Mouse (Mus musculus): ENCODE measurements around the gene Slc22a12. TPM values are rescaled to one million over a fixed set of nuclear protein-coding genes. Genes with fewer than 3 reads are reported as not detected.

The Slc22a12 gene
- polyA plus RNA-seq, 1 experiment from 2014 or later = not detected

GRCm38 (mm10) chr19:6547801-6548200, 5.0 kb upstream of the Slc22a12 start:
- no peak overlapping the region for H3K4me3 ChIP-seq (ENCODE audit: low read depth, low read length)
- no peaks in the 10 kb centered on the region; the same call in 1 of the 2 replicates for H3K27me3 ChIP-seq (ENCODE audit: control insufficient read depth, insufficient read depth, low read length)
- DNase-seq (ENCODE audit: low spot score) (no peak), ATAC-seq (replicated peaks; ENCODE audit: insufficient number of reproducible peaks, low FRiP score, low TSS enrichment, low read depth) (no peak)
- no peak overlapping the region for H3K4me2 ChIP-seq (ENCODE audit: low read depth, low read length)
- no peaks in the 10 kb centered on the region for H3K9me3 ChIP-seq (replicated peaks; ENCODE audit: control insufficient read depth, low read length)
- H3K9ac ChIP-seq (replicated peaks; ENCODE audit: low read length) = no peak overlapping the region
- WGBS = 78% methylated on average over 5 of the region's 5 CpGs
- no peaks in the 10 kb centered on the region for H3K36me3 ChIP-seq (replicated peaks; ENCODE audit: control insufficient read depth, insufficient read depth, low read depth, low read length)
- H3K4me1 ChIP-seq (ENCODE audit: control insufficient read depth, insufficient read depth, low read length) = no peaks in the 10 kb centered on the region
- H3K27ac ChIP-seq (replicated peaks; ENCODE audit: low read depth, low read length) = no peak overlapping the region

- no peaks in the 10 kb centered on the region for H3K9me3 ChIP-seq (replicated peaks; ENCODE audit: control insufficient read depth, low read length)
- no peaks in the 10 kb centered on the region for H3K27me3 ChIP-seq (ENCODE audit: control insufficient read depth, insufficient read depth, low read length)
- DNase-seq (ENCODE audit: low spot score) = no peak
- H3K27ac ChIP-seq (replicated peaks; ENCODE audit: low read depth, low read length) = no peak overlapping the region
- ATAC-seq (replicated peaks; ENCODE audit: insufficient number of reproducible peaks, low FRiP score, low TSS enrichment, low read depth) = no peak
- H3K36me3 ChIP-seq (replicated peaks; ENCODE audit: control insufficient read depth, insufficient read depth, low read depth, low read length) = no peaks in the 10 kb centered on the region
- no peak overlapping the region for H3K9ac ChIP-seq (replicated peaks; ENCODE audit: low read length)
- WGBS = 71% methylated on average over 1 of the region's 1 CpGs
- H3K4me3 ChIP-seq (ENCODE audit: low read depth, low read length) = no peak overlapping the region
- no peak overlapping the region for H3K4me2 ChIP-seq (ENCODE audit: low read depth, low read length)
- no peaks in the 10 kb centered on the region for H3K4me1 ChIP-seq (ENCODE audit: control insufficient read depth, insufficient read depth, low read length)
Observed at GRCm38 (mm10) chr19:6546096-6546495, 3.3 kb upstream of the Slc22a12 start.

GRCm38 (mm10) chr19:6545481-6545880, 2.6 kb upstream of the Slc22a12 start:
- ATAC-seq (replicated peaks; ENCODE audit: insufficient number of reproducible peaks, low FRiP score, low TSS enrichment, low read depth) (no peak), DNase-seq (ENCODE audit: low spot score) (no peak)
- Histone ChIP-seq H3K9ac (replicated peaks; ENCODE audit: low read length) (no peak overlapping the region), H3K9me3 (replicated peaks; ENCODE audit: control insufficient read depth, low read length) (no peaks in the 10 kb centered on the region), H3K27me3 (ENCODE audit: control insufficient read depth, insufficient read depth, low read length) (no peaks in the 10 kb centered on the region), H3K4me1 (ENCODE audit: control insufficient read depth, insufficient read depth, low read length) (no peaks in the 10 kb centered on the region), H3K4me2 (ENCODE audit: low read depth, low read length) (no peak overlapping the region), H3K36me3 (replicated peaks; ENCODE audit: control insufficient read depth, insufficient read depth, low read depth, low read length) (no peaks in the 10 kb centered on the region), H3K27ac (replicated peaks; ENCODE audit: low read depth, low read length) (no peak overlapping the region), H3K4me3 (ENCODE audit: low read depth, low read length) (no peak overlapping the region)
- WGBS = 92% methylated on average over 5 of the region's 5 CpGs

- ATAC-seq (replicated peaks; ENCODE audit: insufficient number of reproducible peaks, low FRiP score, low TSS enrichment, low read depth) (no peak), DNase-seq (ENCODE audit: low spot score) (no peak)
- no peaks in the 10 kb centered on the region for H3K4me1 ChIP-seq (ENCODE audit: control insufficient read depth, insufficient read depth, low read length)
- no peak overlapping the region for H3K9ac ChIP-seq (replicated peaks; ENCODE audit: low read length)
- no peak overlapping the region for H3K4me3 ChIP-seq (ENCODE audit: low read depth, low read length)
- no peaks in the 10 kb centered on the region for H3K9me3 ChIP-seq (replicated peaks; ENCODE audit: control insufficient read depth, low read length)
- WGBS = 81% methylated on average over 13 of the region's 13 CpGs
- no peaks in the 10 kb centered on the region for H3K27me3 ChIP-seq (ENCODE audit: control insufficient read depth, insufficient read depth, low read length)
- no peak overlapping the region for H3K4me2 ChIP-seq (ENCODE audit: low read depth, low read length)
- H3K27ac ChIP-seq (replicated peaks; ENCODE audit: low read depth, low read length) = no peak overlapping the region
- no peaks in the 10 kb centered on the region for H3K36me3 ChIP-seq (replicated peaks; ENCODE audit: control insufficient read depth, insufficient read depth, low read depth, low read length)
Observed at GRCm38 (mm10) chr19:6544712-6545111, 1.9 kb upstream of the Slc22a12 start.

- no peak overlapping the region for H3K4me2 ChIP-seq (ENCODE audit: low read depth, low read length)
- no peak overlapping the region for H3K27ac ChIP-seq (replicated peaks; ENCODE audit: low read depth, low read length)
- WGBS = 50% methylated on average over 7 of the region's 7 CpGs
- no peaks in the 10 kb centered on the region for H3K4me1 ChIP-seq (ENCODE audit: control insufficient read depth, insufficient read depth, low read length)
- H3K9me3 ChIP-seq (replicated peaks; ENCODE audit: control insufficient read depth, low read length) = no peaks in the 10 kb centered on the region
- no peaks in the 10 kb centered on the region for H3K27me3 ChIP-seq (ENCODE audit: control insufficient read depth, insufficient read depth, low read length)
- no peak overlapping the region for H3K4me3 ChIP-seq (ENCODE audit: low read depth, low read length)
- ATAC-seq (replicated peaks; ENCODE audit: insufficient number of reproducible peaks, low FRiP score, low TSS enrichment, low read depth) = no peak
- DNase-seq (ENCODE audit: low spot score) = no peak
- H3K36me3 ChIP-seq (replicated peaks; ENCODE audit: control insufficient read depth, insufficient read depth, low read depth, low read length) = no peaks in the 10 kb centered on the region
- no peak overlapping the region for H3K9ac ChIP-seq (replicated peaks; ENCODE audit: low read length)
Observed at GRCm38 (mm10) chr19:6543518-6543917, 686 bp upstream of the Slc22a12 start.

- no peaks in the 10 kb centered on the region for H3K4me1 ChIP-seq (ENCODE audit: control insufficient read depth, insufficient read depth, low read length)
- no peak for DNase-seq (ENCODE audit: low spot score)
- no peak overlapping the region for H3K27ac ChIP-seq (replicated peaks; ENCODE audit: low read depth, low read length)
- no peaks in the 10 kb centered on the region for H3K36me3 ChIP-seq (replicated peaks; ENCODE audit: control insufficient read depth, insufficient read depth, low read depth, low read length)
- H3K4me2 ChIP-seq (ENCODE audit: low read depth, low read length) = no peak overlapping the region
- ATAC-seq (replicated peaks; ENCODE audit: insufficient number of reproducible peaks, low FRiP score, low TSS enrichment, low read depth) = no peak
- no peaks in the 10 kb centered on the region for H3K27me3 ChIP-seq (ENCODE audit: control insufficient read depth, insufficient read depth, low read length)
- no peaks in the 10 kb centered on the region for H3K9me3 ChIP-seq (replicated peaks; ENCODE audit: control insufficient read depth, low read length)
- no peak overlapping the region for H3K9ac ChIP-seq (replicated peaks; ENCODE audit: low read length)
- WGBS = 91% methylated on average over 6 of the region's 6 CpGs
- no peak overlapping the region for H3K4me3 ChIP-seq (ENCODE audit: low read depth, low read length)
Observed at GRCm38 (mm10) chr19:6543035-6543383, 177 bp upstream of the Slc22a12 start.

GRCm38 (mm10) chr19:6541521-6541920, 1.3 kb downstream of the Slc22a12 start:
- H3K9me3 ChIP-seq (replicated peaks; ENCODE audit: control insufficient read depth, low read length) = no peaks in the 10 kb centered on the region
- ATAC-seq (replicated peaks; ENCODE audit: insufficient number of reproducible peaks, low FRiP score, low TSS enrichment, low read depth) (no peak), DNase-seq (ENCODE audit: low spot score) (no peak)
- no peaks in the 10 kb centered on the region for H3K4me1 ChIP-seq (ENCODE audit: control insufficient read depth, insufficient read depth, low read length)
- no peak overlapping the region for H3K4me3 ChIP-seq (ENCODE audit: low read depth, low read length)
- H3K36me3 ChIP-seq (replicated peaks; ENCODE audit: control insufficient read depth, insufficient read depth, low read depth, low read length) = no peaks in the 10 kb centered on the region
- WGBS = 87% methylated on average over 7 of the region's 7 CpGs
- no peak overlapping the region for H3K4me2 ChIP-seq (ENCODE audit: low read depth, low read length)
- H3K27me3 ChIP-seq (ENCODE audit: control insufficient read depth, insufficient read depth, low read length) = no peaks in the 10 kb centered on the region
- no peak overlapping the region for H3K9ac ChIP-seq (replicated peaks; ENCODE audit: low read length)
- no peak overlapping the region for H3K27ac ChIP-seq (replicated peaks; ENCODE audit: low read depth, low read length)

- Histone ChIP-seq H3K4me2 (ENCODE audit: low read depth, low read length) (no peak overlapping the region), H3K4me1 (ENCODE audit: control insufficient read depth, insufficient read depth, low read length) (no peaks in the 10 kb centered on the region), H3K36me3 (replicated peaks; ENCODE audit: control insufficient read depth, insufficient read depth, low read depth, low read length) (no peaks in the 10 kb centered on the region), H3K9ac (replicated peaks; ENCODE audit: low read length) (no peak overlapping the region), H3K9me3 (replicated peaks; ENCODE audit: control insufficient read depth, low read length) (no peaks in the 10 kb centered on the region), H3K27ac (replicated peaks; ENCODE audit: low read depth, low read length) (no peak overlapping the region), H3K27me3 (ENCODE audit: control insufficient read depth, insufficient read depth, low read length) (no peaks in the 10 kb centered on the region; the same call in 1 of the 2 replicates), H3K4me3 (ENCODE audit: low read depth, low read length) (no peak overlapping the region)
- 73% methylated on average over 6 of the region's 6 CpGs for WGBS
- DNase-seq (ENCODE audit: low spot score) (no peak), ATAC-seq (replicated peaks; ENCODE audit: insufficient number of reproducible peaks, low FRiP score, low TSS enrichment, low read depth) (no peak)
Observed at GRCm38 (mm10) chr19:6540191-6540590, 2.6 kb downstream of the Slc22a12 start.

Measured in embryonic facial prominence, embryonic 11.5 days (tissue).